Mouse (Mus musculus): ENCODE measurements around the gene Mad1l1.

Mad1l1 gene

GRCm38 (mm10) chr5:140221016-140221650 is 100.2 kb downstream of the Mad1l1 start:
- in situ Hi-C loops (cut with MboI, MseI), result no loop called here

DNA sequence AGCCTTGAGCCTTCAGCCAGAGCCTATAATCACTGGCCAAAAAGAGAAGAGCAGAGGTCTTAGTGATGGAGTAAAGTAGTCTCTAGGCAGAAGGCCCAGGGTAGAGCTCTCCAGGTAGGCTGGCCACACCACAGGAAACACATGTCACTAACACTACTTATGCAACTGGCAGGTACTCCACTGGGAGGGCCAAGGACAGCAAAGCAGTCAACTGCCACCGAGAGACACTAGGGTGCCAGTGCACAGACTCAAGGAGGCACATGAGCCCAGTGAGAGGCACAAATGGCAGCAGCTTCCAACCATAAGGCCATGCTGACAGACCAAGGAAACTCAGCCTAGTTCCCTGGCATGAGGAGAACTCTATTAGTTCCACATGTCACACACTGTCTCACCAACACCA is 102.1 kb downstream of the Mad1l1 start:
- in situ Hi-C loops (cut with MboI, MseI), result no loop called here

GRCm38 (mm10) chr5:140217900-140218299 is 103.5 kb downstream of the Mad1l1 start:
- in situ Hi-C loops (cut with MboI, MseI), result no loop called here

GRCm38 (mm10) chr5:140217083-140217482 is 104.3 kb downstream of the Mad1l1 start:
- in situ Hi-C loops (cut with MboI, MseI), result no loop called here

DNA sequence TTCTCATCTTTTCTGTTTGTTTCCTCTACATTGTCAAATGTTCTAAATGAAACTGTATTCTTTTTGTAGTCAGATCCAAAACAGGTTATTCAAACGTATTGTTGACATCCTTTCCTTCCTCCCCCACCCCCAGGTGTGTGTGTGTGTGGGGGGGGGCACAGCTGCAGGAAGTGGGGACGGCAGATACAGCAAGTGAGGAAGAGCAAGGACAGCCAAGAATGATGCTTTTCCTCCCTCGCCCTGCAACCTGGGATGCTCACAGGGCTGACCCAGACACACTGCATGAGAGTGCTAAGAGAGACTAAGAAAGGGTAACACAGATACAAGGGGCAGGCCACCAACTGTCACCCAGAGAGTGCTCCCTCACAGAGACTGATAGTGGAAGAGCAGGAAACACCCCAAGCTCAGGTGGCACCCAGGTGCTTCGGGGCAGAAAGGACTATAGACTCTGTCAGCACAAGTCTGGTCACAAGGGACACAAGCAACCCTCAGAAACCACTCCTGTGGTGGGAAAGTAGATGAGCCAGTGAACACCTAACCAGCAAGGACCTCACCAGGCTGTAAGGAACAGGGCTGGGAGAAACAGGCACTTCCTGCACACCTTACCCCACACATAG is 105.8 kb downstream of the Mad1l1 start:
- in situ Hi-C loops (cut with MboI, MseI), result no loop called here

- in situ Hi-C loops (cut with MboI, MseI), result no loop called here
Observed at GRCm38 (mm10) chr5:140213001-140213400, 108.4 kb downstream of the Mad1l1 start.

- in situ Hi-C loops (cut with MboI, MseI), result no loop called here
Observed at GRCm38 (mm10) chr5:140210417-140211184, 110.8 kb downstream of the Mad1l1 start.

- in situ Hi-C loops (cut with MboI, MseI), result loop anchor here in 1 of 2 experiments (5.0 kb wide), 1 partner anchor 48 kb away; no protein-coding TSS in a partner anchor
Observed at GRCm38 (mm10) chr5:140208743-140209409, 112.5 kb downstream of the Mad1l1 start.

- in situ Hi-C loops (cut with MboI, MseI), result loop anchor here in 1 of 2 experiments (5.0 kb wide), 1 partner anchor 50 kb away; no protein-coding TSS in a partner anchor
Observed at GRCm38 (mm10) chr5:140206726-140207703, 114.3 kb downstream of the Mad1l1 start.

- in situ Hi-C loops (cut with MboI, MseI), result loop anchor here in 1 of 2 experiments (5.0 kb wide), 1 partner anchor 51 kb away; no protein-coding TSS in a partner anchor
Observed at GRCm38 (mm10) chr5:140205991-140206390, 115.4 kb downstream of the Mad1l1 start.

DNA sequence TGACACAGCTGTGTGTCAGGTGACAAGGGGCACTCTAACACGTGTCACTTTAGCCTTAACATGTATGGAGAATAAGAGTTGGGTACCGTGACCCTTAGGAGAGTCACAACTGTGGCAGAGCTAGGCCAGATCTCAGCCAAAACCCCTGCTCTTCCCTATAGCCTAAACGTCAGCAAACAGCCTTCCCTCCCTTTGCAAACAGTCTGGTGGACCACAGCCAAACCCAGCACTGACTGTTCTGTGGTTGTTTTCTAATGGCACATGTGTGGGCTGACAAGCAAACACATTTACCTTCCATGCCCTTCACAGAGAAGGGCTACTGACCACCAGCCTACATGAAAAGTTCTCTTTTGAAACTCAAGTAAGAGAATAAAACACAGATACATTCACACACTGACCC is 116.9 kb downstream of the Mad1l1 start:
- in situ Hi-C loops (cut with MboI, MseI), result no loop called here

GRCm38 (mm10) chr5:140204037-140204436 is 117.3 kb downstream of the Mad1l1 start:
- in situ Hi-C loops (cut with MboI, MseI), result no loop called here

- in situ Hi-C loops (cut with MboI, MseI), result no loop called here
Observed at GRCm38 (mm10) chr5:140202451-140202850, 118.9 kb downstream of the Mad1l1 start.

GRCm38 (mm10) chr5:140201566-140201965 is 119.8 kb downstream of the Mad1l1 start:
- in situ Hi-C loops (cut with MboI, MseI), result no loop called here

DNA sequence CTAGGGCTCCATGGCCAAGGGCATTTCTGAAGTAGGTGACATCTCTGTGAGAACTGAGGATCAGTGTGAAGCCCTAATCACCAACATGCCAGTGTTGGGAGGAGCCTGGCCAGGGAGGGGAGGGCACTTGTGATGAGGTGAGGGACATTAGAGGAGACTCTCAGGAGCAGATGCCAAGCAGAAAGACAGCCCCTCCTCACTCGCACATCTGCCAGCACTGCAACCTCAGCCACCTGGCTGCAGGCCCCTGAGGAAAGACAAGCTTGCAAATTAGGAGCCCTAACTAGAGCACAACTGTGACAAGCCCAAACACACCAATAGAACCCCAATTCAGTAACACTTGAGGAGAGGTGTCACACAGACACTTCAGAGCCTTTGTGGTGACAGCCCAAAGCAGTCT is 120.2 kb downstream of the Mad1l1 start:
- in situ Hi-C loops (cut with MboI, MseI), result no loop called here

- in situ Hi-C loops (cut with MboI, MseI), result no loop called here
Observed at GRCm38 (mm10) chr5:140197705-140198104, 123.6 kb downstream of the Mad1l1 start.

- in situ Hi-C loops (cut with MboI, MseI), result no loop called here
Observed at GRCm38 (mm10) chr5:140196446-140196845, 124.9 kb downstream of the Mad1l1 start.

DNA sequence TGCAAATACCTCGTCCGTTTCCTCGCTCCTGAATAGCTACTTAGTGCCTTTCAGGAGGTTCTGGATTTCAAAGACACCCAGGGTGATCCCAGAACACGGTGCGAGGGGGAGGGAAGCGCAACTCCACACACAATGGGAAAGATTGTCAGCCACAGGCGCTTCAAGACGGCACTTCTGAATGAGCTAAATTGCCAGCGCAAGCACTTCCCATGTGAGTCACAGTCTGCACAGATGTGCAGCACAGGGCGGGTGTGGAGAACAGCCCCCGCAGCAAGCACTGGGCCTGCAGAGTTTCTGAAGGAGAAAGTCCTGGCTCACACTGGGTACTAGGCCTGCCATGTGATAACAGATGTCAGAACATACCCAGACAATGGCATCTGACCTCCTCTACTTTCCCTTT is 127.2 kb downstream of the Mad1l1 start:
- in situ Hi-C loops (cut with MboI, MseI), result no loop called here

GRCm38 (mm10) chr5:140191539-140191938 is 129.8 kb downstream of the Mad1l1 start:
- in situ Hi-C loops (cut with MboI, MseI), result no loop called here

GRCm38 (mm10) chr5:140186351-140186750 is 135.0 kb downstream of the Mad1l1 start:
- in situ Hi-C loops (cut with MboI, MseI), result no loop called here

GRCm38 (mm10) chr5:140185757-140186156 is 135.6 kb downstream of the Mad1l1 start:
- in situ Hi-C loops (cut with MboI, MseI), result no loop called here
